ENCODE assay signal across 25 mouse cellular contexts in genomic region chr17:84869074-84869722, GRCm38 (mm10).
"Had no signal": no experiment of that assay in that cellular context is flagged by ENCODE, and none has a peak within 500 bp of the region (broad histone marks: within the 10 kb centered on the region; RNA-seq: fewer than 3 reads in every experiment).

No protein-coding gene starts in this region.

- ATAC-seq: liver, embryonic 12.5 days; midbrain, embryonic 15.5 days had no signal

- H3K9me3 ChIP-seq: limb, embryonic 10.5 days; limb, embryonic 13.5 days; liver, embryonic 12.5 days; liver, embryonic 15.5 days; lung, embryonic 15.5 days; midbrain, embryonic 15.5 days; neural tube, embryonic 12.5 days; neural tube, embryonic 15.5 days had no signal

- DNase-seq: kidney, adult 2 months; kidney, postnatal 25 days; layer of hippocampus, adult 9-11 months; liver; lung, adult 18-20 months; lung, postnatal 10 days; lung, postnatal 36 days; right cerebral cortex, adult 18-20 months; right cerebral cortex, postnatal 14 days; right cerebral cortex, postnatal 4 days; thymus, adult 2 months; thymus, postnatal 14 days; thymus, postnatal 4 days had no signal

- H3K27ac ChIP-seq: kidney, postnatal 0 days; layer of hippocampus, adult 2 months; limb, embryonic 10.5 days; limb, embryonic 13.5 days; liver, embryonic 12.5 days; liver, embryonic 15.5 days; lung, embryonic 15.5 days; midbrain, embryonic 12.5 days; midbrain, embryonic 15.5 days; neural tube, embryonic 12.5 days; neural tube, embryonic 15.5 days; stomach, postnatal 0 days had no signal

- H3K27me3 ChIP-seq: limb, embryonic 13.5 days; liver, embryonic 12.5 days; liver, embryonic 15.5 days; lung, embryonic 15.5 days; midbrain, embryonic 12.5 days; midbrain, embryonic 15.5 days; neural tube, embryonic 12.5 days; neural tube, embryonic 15.5 days had no signal

- H3K4me3 ChIP-seq: layer of hippocampus, adult 2 months; limb, embryonic 10.5 days; limb, embryonic 13.5 days; liver, embryonic 12.5 days; liver, embryonic 15.5 days; lung, embryonic 15.5 days; midbrain, embryonic 12.5 days; midbrain, embryonic 15.5 days; neural tube, embryonic 12.5 days; neural tube, embryonic 15.5 days had no signal

- H3K4me1 ChIP-seq: limb, embryonic 10.5 days; limb, embryonic 13.5 days; liver, embryonic 12.5 days; liver, embryonic 15.5 days; lung, embryonic 15.5 days; midbrain, embryonic 12.5 days; midbrain, embryonic 15.5 days; neural tube, embryonic 12.5 days; neural tube, embryonic 15.5 days had no signal

- H3K9ac ChIP-seq: limb, embryonic 13.5 days; liver, embryonic 12.5 days; liver, embryonic 15.5 days; lung, embryonic 15.5 days; midbrain, embryonic 12.5 days; midbrain, embryonic 15.5 days; neural tube, embryonic 12.5 days; neural tube, embryonic 15.5 days had no signal

- H3K36me3 ChIP-seq: limb, embryonic 10.5 days; limb, embryonic 13.5 days; liver, embryonic 12.5 days; liver, embryonic 15.5 days; lung, embryonic 15.5 days; midbrain, embryonic 12.5 days; midbrain, embryonic 15.5 days; neural tube, embryonic 12.5 days; neural tube, embryonic 15.5 days had no signal
